Mouse (Mus musculus): ENCODE data around the gene Hyls1. TPM values are rescaled to one million over a fixed set of nuclear protein-coding genes. Genes with fewer than 3 reads are reported as not detected.

The Hyls1 gene
- polyA plus RNA-seq, 1 experiment from 2014 or later: 9.0 TPM

GRCm38 (mm10) chr9:35548455-35548854 is 21.7 kb downstream of the Hyls1 start:
- WGBS (ENCODE audit: insufficient replicate concordance): 57% methylated on average over 9 of the region's 9 CpGs
- Histone ChIP-seq H3K4me1 (ENCODE audit: control insufficient read depth, low read depth, low read length) (no peaks in the 10 kb centered on the region), H3K36me3 (ENCODE audit: control insufficient read depth, insufficient read depth) (no peaks in the 10 kb centered on the region), H3K9me3 (replicated peaks; ENCODE audit: control insufficient read depth, low read length) (no peaks in the 10 kb centered on the region), H3K4me3 (ENCODE audit: low read depth, low read length) (no peak overlapping the region), H3K4me2 (ENCODE audit: low read depth, low read length) (no peak overlapping the region), H3K27me3 (ENCODE audit: control insufficient read depth, insufficient read depth, low read depth, low read length) (no peaks in the 10 kb centered on the region), H3K9ac (ENCODE audit: low read depth, low read length) (no peak overlapping the region), H3K27ac (ENCODE audit: low read length) (no peak overlapping the region)
- ATAC-seq (ENCODE audit: low read depth): no peak

- Histone ChIP-seq H3K4me3 (ENCODE audit: low read depth, low read length) (no peak overlapping the region), H3K36me3 (ENCODE audit: control insufficient read depth, insufficient read depth) (no peaks in the 10 kb centered on the region), H3K4me1 (ENCODE audit: control insufficient read depth, low read depth, low read length) (no peaks in the 10 kb centered on the region), H3K27me3 (ENCODE audit: control insufficient read depth, insufficient read depth, low read depth, low read length) (no peaks in the 10 kb centered on the region), H3K27ac (ENCODE audit: low read length) (no peak overlapping the region), H3K9me3 (replicated peaks; ENCODE audit: control insufficient read depth, low read length) (no peaks in the 10 kb centered on the region), H3K4me2 (ENCODE audit: low read depth, low read length) (0 out of 2 replicates have a peak overlapping the region, but pooled peaks have one; percentile 2), H3K9ac (ENCODE audit: low read depth, low read length) (no peak overlapping the region)
- ATAC-seq (ENCODE audit: low read depth): no peak
- WGBS (ENCODE audit: insufficient replicate concordance): 8% methylated on average over 9 of the region's 9 CpGs
These were observed 23.5 kb downstream of the Hyls1 start for GRCm38 (mm10) chr9:35546745-35547144.

GRCm38 (mm10) chr9:35545704-35546103 is 24.5 kb downstream of the Hyls1 start:
- no peaks in the 10 kb centered on the region for H3K4me1 ChIP-seq (ENCODE audit: control insufficient read depth, low read depth, low read length)
- 62% methylated on average over 12 of the region's 12 CpGs for WGBS (ENCODE audit: insufficient replicate concordance)
- no peak overlapping the region for H3K4me2 ChIP-seq (ENCODE audit: low read depth, low read length)
- no peaks in the 10 kb centered on the region for H3K9me3 ChIP-seq (replicated peaks; ENCODE audit: control insufficient read depth, low read length)
- no peak overlapping the region for H3K4me3 ChIP-seq (ENCODE audit: low read depth, low read length)
- no peak for ATAC-seq (ENCODE audit: low read depth)
- no peak overlapping the region for H3K9ac ChIP-seq (ENCODE audit: low read depth, low read length)
- no peaks in the 10 kb centered on the region for H3K27me3 ChIP-seq (ENCODE audit: control insufficient read depth, insufficient read depth, low read depth, low read length)
- H3K36me3 ChIP-seq (ENCODE audit: control insufficient read depth, insufficient read depth): no peaks in the 10 kb centered on the region
- no peak overlapping the region for H3K27ac ChIP-seq (ENCODE audit: low read length)

- WGBS (ENCODE audit: insufficient replicate concordance): 68% methylated on average over 2 of the region's 2 CpGs
- H3K27me3 ChIP-seq (ENCODE audit: control insufficient read depth, insufficient read depth, low read depth, low read length): no peaks in the 10 kb centered on the region
- H3K36me3 ChIP-seq (ENCODE audit: control insufficient read depth, insufficient read depth): no peaks in the 10 kb centered on the region
- no peak for ATAC-seq (ENCODE audit: low read depth)
- no peak overlapping the region for H3K4me2 ChIP-seq (ENCODE audit: low read depth, low read length)
- H3K9ac ChIP-seq (ENCODE audit: low read depth, low read length): no peak overlapping the region
- no peaks in the 10 kb centered on the region for H3K4me1 ChIP-seq (ENCODE audit: control insufficient read depth, low read depth, low read length)
- no peak overlapping the region for H3K4me3 ChIP-seq (ENCODE audit: low read depth, low read length)
- H3K27ac ChIP-seq (ENCODE audit: low read length): no peak overlapping the region
- no peaks in the 10 kb centered on the region for H3K9me3 ChIP-seq (replicated peaks; ENCODE audit: control insufficient read depth, low read length)
These were observed 25.5 kb downstream of the Hyls1 start for GRCm38 (mm10) chr9:35544666-35545065.

GRCm38 (mm10) chr9:35543099-35543860 is 26.9 kb downstream of the Hyls1 start:
- Histone ChIP-seq H3K36me3 (ENCODE audit: control insufficient read depth, insufficient read depth) (no peaks in the 10 kb centered on the region), H3K27ac (ENCODE audit: low read length) (no peak overlapping the region), H3K9ac (ENCODE audit: low read depth, low read length) (no peak overlapping the region), H3K27me3 (ENCODE audit: control insufficient read depth, insufficient read depth, low read depth, low read length) (no peaks in the 10 kb centered on the region), H3K4me2 (ENCODE audit: low read depth, low read length) (no peak overlapping the region), H3K9me3 (replicated peaks; ENCODE audit: control insufficient read depth, low read length) (no peaks in the 10 kb centered on the region), H3K4me1 (ENCODE audit: control insufficient read depth, low read depth, low read length) (no peaks in the 10 kb centered on the region), H3K4me3 (ENCODE audit: low read depth, low read length) (no peak overlapping the region)
- ATAC-seq (ENCODE audit: low read depth): no peak
- 63% methylated on average over 14 of the region's 14 CpGs for whole genome bisulfite sequencing (ENCODE audit: insufficient replicate concordance)

GRCm38 (mm10) chr9:35541941-35542340 is 28.3 kb downstream of the Hyls1 start:
- Histone ChIP-seq H3K9me3 (replicated peaks; ENCODE audit: control insufficient read depth, low read length) (no peaks in the 10 kb centered on the region), H3K27ac (ENCODE audit: low read length) (no peak overlapping the region), H3K36me3 (ENCODE audit: control insufficient read depth, insufficient read depth) (no peaks in the 10 kb centered on the region), H3K4me2 (ENCODE audit: low read depth, low read length) (no peak overlapping the region), H3K4me1 (ENCODE audit: control insufficient read depth, low read depth, low read length) (no peaks in the 10 kb centered on the region), H3K27me3 (ENCODE audit: control insufficient read depth, insufficient read depth, low read depth, low read length) (no peaks in the 10 kb centered on the region), H3K9ac (ENCODE audit: low read depth, low read length) (no peak overlapping the region), H3K4me3 (ENCODE audit: low read depth, low read length) (no peak overlapping the region)
- WGBS (ENCODE audit: insufficient replicate concordance): 51% methylated on average over 6 of the region's 6 CpGs
- ATAC-seq (ENCODE audit: low read depth): no peak

- Histone ChIP-seq H3K4me1 (ENCODE audit: control insufficient read depth, low read depth, low read length) (no peaks in the 10 kb centered on the region), H3K4me3 (ENCODE audit: low read depth, low read length) (no peak overlapping the region), H3K9ac (ENCODE audit: low read depth, low read length) (no peak overlapping the region), H3K9me3 (replicated peaks; ENCODE audit: control insufficient read depth, low read length) (no peaks in the 10 kb centered on the region), H3K27ac (ENCODE audit: low read length) (no peak overlapping the region), H3K4me2 (ENCODE audit: low read depth, low read length) (no peak overlapping the region), H3K36me3 (ENCODE audit: control insufficient read depth, insufficient read depth) (no peaks in the 10 kb centered on the region), H3K27me3 (ENCODE audit: control insufficient read depth, insufficient read depth, low read depth, low read length) (no peaks in the 10 kb centered on the region)
- peak; percentile 27; the same call in 1 of the 2 replicates for ATAC-seq (ENCODE audit: low read depth)
- WGBS (ENCODE audit: insufficient replicate concordance): 4% methylated on average over 6 of the region's 6 CpGs
These were observed 28.7 kb downstream of the Hyls1 start for GRCm38 (mm10) chr9:35541488-35541887.

- no peak for ATAC-seq (ENCODE audit: low read depth)
- 62% methylated on average over 5 of the region's 5 CpGs for WGBS (ENCODE audit: insufficient replicate concordance)
- Histone ChIP-seq H3K27ac (ENCODE audit: low read length) (no peak overlapping the region), H3K4me2 (ENCODE audit: low read depth, low read length) (no peak overlapping the region), H3K4me3 (ENCODE audit: low read depth, low read length) (no peak overlapping the region), H3K9ac (ENCODE audit: low read depth, low read length) (no peak overlapping the region), H3K9me3 (replicated peaks; ENCODE audit: control insufficient read depth, low read length) (no peaks in the 10 kb centered on the region), H3K4me1 (ENCODE audit: control insufficient read depth, low read depth, low read length) (no peaks in the 10 kb centered on the region), H3K27me3 (ENCODE audit: control insufficient read depth, insufficient read depth, low read depth, low read length) (no peaks in the 10 kb centered on the region), H3K36me3 (ENCODE audit: control insufficient read depth, insufficient read depth) (no peaks in the 10 kb centered on the region)
These were observed 29.2 kb downstream of the Hyls1 start for GRCm38 (mm10) chr9:35541024-35541423.

GRCm38 (mm10) chr9:35539001-35539750 is 31.0 kb downstream of the Hyls1 start:
- Histone ChIP-seq H3K4me3 (ENCODE audit: low read depth, low read length) (no peak overlapping the region), H3K9me3 (replicated peaks; ENCODE audit: control insufficient read depth, low read length) (no peaks in the 10 kb centered on the region), H3K27me3 (ENCODE audit: control insufficient read depth, insufficient read depth, low read depth, low read length) (no peaks in the 10 kb centered on the region), H3K36me3 (ENCODE audit: control insufficient read depth, insufficient read depth) (no peaks in the 10 kb centered on the region), H3K27ac (ENCODE audit: low read length) (no peak overlapping the region), H3K4me1 (ENCODE audit: control insufficient read depth, low read depth, low read length) (no peaks in the 10 kb centered on the region), H3K9ac (ENCODE audit: low read depth, low read length) (no peak overlapping the region), H3K4me2 (ENCODE audit: low read depth, low read length) (no peak overlapping the region)
- ATAC-seq (ENCODE audit: low read depth): no peak
- WGBS (ENCODE audit: insufficient replicate concordance): 62% methylated on average over 13 of the region's 13 CpGs

Measured in liver, embryonic 16.5 days (tissue).